Mouse (Mus musculus) hindbrain, embryonic 12.5 days (tissue): ENCODE data around the gene Ldlrad3. TPM values are rescaled to one million over a fixed set of nuclear protein-coding genes. Genes with fewer than 3 reads are reported as not detected.

ENCODE experiments used
- ATAC-seq: fragments of 200-750 bp; cut with Nextera tagmentation; 2 replicates; pipeline ENCODE4 v1.8.0; 2017; ENCODE audit warnings: moderate TSS enrichment; ENCODE audit not compliant: low FRiP score
- H3K27ac ChIP-seq: fragments of 300-500 bp; sonication (generic); 2 replicates; pipeline ENCODE4 v1.5.1; 2016; ENCODE audit warnings: mild to moderate bottlenecking
- H3K27me3 ChIP-seq: fragments of 300-500 bp; sonication (generic); 2 replicates; pipeline ENCODE4 v1.6.1; 2016; ENCODE audit warnings: mild to moderate bottlenecking
- H3K36me3 ChIP-seq: fragments of 300-500 bp; sonication (generic); 2 replicates; pipeline ENCODE4 v1.6.1; 2016; ENCODE audit warnings: mild to moderate bottlenecking
- H3K4me1 ChIP-seq: fragments of 300-500 bp; sonication (generic); 2 replicates; pipeline ENCODE4 v1.6.1; 2016
- H3K4me2 ChIP-seq: fragments of 300-500 bp; sonication (generic); replicated peaks from 2 replicates; pipeline ENCODE4 v1.6.1; 2016; ENCODE audit warnings: mild to moderate bottlenecking
- H3K4me3 ChIP-seq: fragments of 300-500 bp; sonication (generic); 2 replicates; pipeline ENCODE4 v1.5.1; 2016; ENCODE audit warnings: mild to moderate bottlenecking
- H3K9ac ChIP-seq: fragments of 300-500 bp; sonication (generic); 2 replicates; pipeline ENCODE4 v1.6.1; 2016; ENCODE audit warnings: mild to moderate bottlenecking, moderate library complexity
- H3K9me3 ChIP-seq: fragments of 300-500 bp; sonication (generic); replicated peaks from 2 replicates; pipeline ENCODE4 v1.6.1; 2016; ENCODE audit warnings: mild to moderate bottlenecking
- WGBS: fragments of 180-500 bp; shearing (Covaris S2); methylation state at CpG from one replicate; pipeline ENCODE4 v1.1.7; 2016; 5-methylcytosine and 5-hydroxymethylcytosine counted together
- polyA plus RNA-seq: library from polyadenylated mRNA; unstranded; fragments of >200 nt; fragmentation: Nextera tagmentation; extraction: Ambion mirVana; gene quantifications from 2 replicates; pipeline ENCODE4 v1.2.1, GENCODE M21; 2016

The Ldlrad3 gene
- polyA plus RNA-seq, 1 experiment from 2014 or later: 54.9 TPM

- H3K4me3 ChIP-seq: no peak overlapping the region
- 59% methylated on average over 14 of the region's 14 CpGs for WGBS
- H3K27me3 ChIP-seq: no peaks in the 10 kb centered on the region
- H3K4me1 ChIP-seq: peaks cover 6% of the 10 kb centered on the region
- ATAC-seq: peak; percentile 79
- H3K27ac ChIP-seq: peak overlapping the region; percentile 69
- H3K9ac ChIP-seq: no peak overlapping the region
- no peaks in the 10 kb centered on the region for H3K36me3 ChIP-seq
- H3K9me3 ChIP-seq: no peaks in the 10 kb centered on the region
- no peak overlapping the region for H3K4me2 ChIP-seq
Measured at GRCm38 (mm10) chr2:101932169-101932936, 253.8 kb downstream of the Ldlrad3 start.

GRCm38 (mm10) chr2:101925591-101926188, 260.5 kb downstream of the Ldlrad3 start:
- Histone ChIP-seq H3K4me1 (peaks cover 4% of the 10 kb centered on the region), H3K9ac (no peak overlapping the region), H3K36me3 (no peaks in the 10 kb centered on the region), H3K4me2 (no peak overlapping the region), H3K27me3 (no peaks in the 10 kb centered on the region), H3K27ac (peak overlapping the region; percentile 55; the same call in 1 of the 2 replicates), H3K4me3 (no peak overlapping the region), H3K9me3 (no peaks in the 10 kb centered on the region)
- no peak; the same call in 1 of the 2 replicates for ATAC-seq
- WGBS: 50% methylated on average over 12 of the region's 12 CpGs

GRCm38 (mm10) chr2:101925183-101925582, 261.0 kb downstream of the Ldlrad3 start:
- Histone ChIP-seq H3K4me2 (no peak overlapping the region), H3K27me3 (no peaks in the 10 kb centered on the region), H3K4me1 (peaks cover 8% of the 10 kb centered on the region), H3K4me3 (no peak overlapping the region), H3K36me3 (no peaks in the 10 kb centered on the region), H3K27ac (no peak overlapping the region; the same call in 1 of the 2 replicates), H3K9ac (no peak overlapping the region), H3K9me3 (no peaks in the 10 kb centered on the region)
- no peak for ATAC-seq
- 71% methylated on average over 3 of the region's 3 CpGs for WGBS

GRCm38 (mm10) chr2:101923181-101923580, 263.0 kb downstream of the Ldlrad3 start:
- H3K4me3 ChIP-seq: no peak overlapping the region
- no peak for ATAC-seq
- no peaks in the 10 kb centered on the region for H3K36me3 ChIP-seq
- H3K9me3 ChIP-seq: no peaks in the 10 kb centered on the region
- no peak overlapping the region for H3K27ac ChIP-seq
- H3K9ac ChIP-seq: no peak overlapping the region
- H3K4me2 ChIP-seq: no peak overlapping the region
- WGBS: 87% methylated on average over 4 of the region's 4 CpGs
- H3K27me3 ChIP-seq: no peaks in the 10 kb centered on the region
- peaks cover 19% of the 10 kb centered on the region for H3K4me1 ChIP-seq

GRCm38 (mm10) chr2:101922302-101922701, 263.9 kb downstream of the Ldlrad3 start:
- no peak for ATAC-seq
- Histone ChIP-seq H3K27me3 (no peaks in the 10 kb centered on the region), H3K9ac (no peak overlapping the region), H3K4me2 (no peak overlapping the region), H3K36me3 (no peaks in the 10 kb centered on the region), H3K4me3 (no peak overlapping the region), H3K4me1 (peaks cover 22% of the 10 kb centered on the region), H3K9me3 (no peaks in the 10 kb centered on the region), H3K27ac (no peak overlapping the region)
- WGBS: 94% methylated on average over 4 of the region's 4 CpGs

- ATAC-seq: peak; percentile 62
- 35% methylated on average over 2 of the region's 2 CpGs for WGBS
Measured at GRCm38 (mm10) chr2:101920136-101920554, 266.0 kb downstream of the Ldlrad3 start.

GRCm38 (mm10) chr2:101918518-101918917, 267.7 kb downstream of the Ldlrad3 start:
- Histone ChIP-seq H3K4me3 (no peak overlapping the region), H3K9ac (no peak overlapping the region), H3K4me2 (no peak overlapping the region), H3K36me3 (no peaks in the 10 kb centered on the region), H3K27ac (no peak overlapping the region), H3K27me3 (no peaks in the 10 kb centered on the region), H3K4me1 (peaks cover 18% of the 10 kb centered on the region), H3K9me3 (no peaks in the 10 kb centered on the region)
- ATAC-seq: peak; percentile 60
- 78% methylated on average over 7 of the region's 7 CpGs for WGBS

More at GRCm38 (mm10) chr2:101920136-101920554, 266.0 kb downstream of the Ldlrad3 start:
- H3K4me3 ChIP-seq: no peak overlapping the region
- H3K4me1 ChIP-seq: peaks cover 18% of the 10 kb centered on the region
- no peaks in the 10 kb centered on the region for H3K9me3 ChIP-seq
- H3K4me2 ChIP-seq: no peak overlapping the region
- H3K27me3 ChIP-seq: no peaks in the 10 kb centered on the region
- H3K27ac ChIP-seq: peak overlapping the region; percentile 71
- H3K36me3 ChIP-seq: no peaks in the 10 kb centered on the region
- no peak overlapping the region for H3K9ac ChIP-seq

GRCm38 (mm10) chr2:101909326-101910080, 276.7 kb downstream of the Ldlrad3 start:
- H3K9ac ChIP-seq: no peak overlapping the region
- no peak overlapping the region for H3K4me2 ChIP-seq
- no peak overlapping the region for H3K4me3 ChIP-seq
- no peaks in the 10 kb centered on the region for H3K27me3 ChIP-seq
- no peak overlapping the region for H3K27ac ChIP-seq
- peaks cover 16% of the 10 kb centered on the region for H3K4me1 ChIP-seq
- WGBS: 80% methylated on average over 15 of the region's 15 CpGs
- no peaks in the 10 kb centered on the region for H3K9me3 ChIP-seq
- ATAC-seq: no peak
- peaks cover 7% of the 10 kb centered on the region; the same call in 1 of the 2 replicates for H3K36me3 ChIP-seq

- ATAC-seq: no peak
- 76% methylated on average over 13 of the region's 13 CpGs for WGBS
- Histone ChIP-seq H3K4me3 (no peak overlapping the region), H3K4me1 (peaks cover 16% of the 10 kb centered on the region), H3K36me3 (peaks cover 7% of the 10 kb centered on the region; the same call in 1 of the 2 replicates), H3K27ac (no peak overlapping the region), H3K4me2 (no peak overlapping the region), H3K9ac (no peak overlapping the region), H3K9me3 (no peaks in the 10 kb centered on the region), H3K27me3 (no peaks in the 10 kb centered on the region)
Measured at GRCm38 (mm10) chr2:101908773-101909172, 277.4 kb downstream of the Ldlrad3 start.

GRCm38 (mm10) chr2:101907386-101908022, 278.7 kb downstream of the Ldlrad3 start:
- Histone ChIP-seq H3K4me1 (peaks cover 16% of the 10 kb centered on the region), H3K27ac (no peak overlapping the region), H3K9ac (no peak overlapping the region), H3K4me3 (no peak overlapping the region), H3K36me3 (peaks cover 7% of the 10 kb centered on the region; the same call in 1 of the 2 replicates), H3K4me2 (no peak overlapping the region), H3K27me3 (no peaks in the 10 kb centered on the region), H3K9me3 (no peaks in the 10 kb centered on the region)
- 65% methylated on average over 10 of the region's 10 CpGs for WGBS
- ATAC-seq: no peak

GRCm38 (mm10) chr2:101906379-101906690, 279.9 kb downstream of the Ldlrad3 start:
- ATAC-seq: peak; percentile 27
- H3K9me3 ChIP-seq: no peaks in the 10 kb centered on the region
- H3K4me3 ChIP-seq: no peak overlapping the region
- no peak overlapping the region for H3K4me2 ChIP-seq
- no peak overlapping the region for H3K27ac ChIP-seq
- no peaks in the 10 kb centered on the region for H3K27me3 ChIP-seq
- H3K36me3 ChIP-seq: peaks cover 8% of the 10 kb centered on the region; the same call in 1 of the 2 replicates
- peaks cover 16% of the 10 kb centered on the region for H3K4me1 ChIP-seq
- WGBS: 54% methylated on average over 5 of the region's 5 CpGs
- H3K9ac ChIP-seq: 0 out of 2 replicates have a peak overlapping the region, but pooled peaks have one; percentile 46
